In genomic region chrX:71468639-71469295, GRCm38 (mm10) we compare ENCODE assay signal across 16 mouse cellular contexts. TPM values are rescaled to one million over a fixed set of nuclear protein-coding genes. Genes with fewer than 3 reads are reported as not detected.
DNase-seq lines count a peak whose midpoint lies in the region; ATAC-seq and TF ChIP-seq lines count a peak whose summit lies in the region.
"Had no signal": no experiment of that assay in that cellular context is flagged by ENCODE, and none has a peak within 500 bp of the region (broad histone marks: within the 10 kb centered on the region; RNA-seq: fewer than 3 reads in every experiment).

No protein-coding gene starts in this region.

- no peak for TF ChIP-seq POLR2A in thymus, adult 2 months (IDR thresholded peaks at IDR 0.05; ENCODE audit: control insufficient read depth, extremely low read depth, insufficient read depth, low read length, poor library complexity)

- H3K4me3 ChIP-seq in liver, embryonic 12.5 days = no peak overlapping the region
- no peak overlapping the region for H3K4me3 ChIP-seq in thymus, adult 2 months (ENCODE audit: control insufficient read depth, insufficient read depth, low read length)
- H3K4me3 ChIP-seq in forebrain, embryonic 14.5 days (ENCODE audit: low read depth, low read length) = no peak overlapping the region
- H3K4me3 ChIP-seq: embryonic facial prominence, embryonic 15.5 days; hindbrain, embryonic 12.5 days; limb, embryonic 13.5 days; neural tube, embryonic 15.5 days had no signal

- H3K9ac ChIP-seq in liver, embryonic 12.5 days = no peak overlapping the region
- H3K9ac ChIP-seq in forebrain, embryonic 14.5 days (ENCODE audit: low read length) = no peak overlapping the region
- H3K9ac ChIP-seq: embryonic facial prominence, embryonic 15.5 days; forebrain, postnatal 0 days; hindbrain, embryonic 12.5 days; limb, embryonic 13.5 days; neural tube, embryonic 15.5 days had no signal

- H3K27ac ChIP-seq in liver, embryonic 12.5 days = peak overlapping the region; percentile 80
- H3K27ac ChIP-seq in thymus, adult 2 months (ENCODE audit: control insufficient read depth, insufficient read depth, low read length) = no peak overlapping the region
- no peak overlapping the region for H3K27ac ChIP-seq in forebrain, embryonic 14.5 days (ENCODE audit: low read depth, low read length)
- H3K27ac ChIP-seq: embryonic facial prominence, embryonic 15.5 days; hindbrain, embryonic 12.5 days; limb, embryonic 13.5 days; neural tube, embryonic 15.5 days had no signal

- H3K4me1 ChIP-seq in liver, embryonic 12.5 days = peaks cover 55% of the 10 kb centered on the region
- peaks cover 3% of the 10 kb centered on the region for H3K4me1 ChIP-seq in thymus, adult 2 months (replicated peaks; ENCODE audit: control insufficient read depth, insufficient read depth, low read length)
- no peaks in the 10 kb centered on the region for H3K4me1 ChIP-seq in forebrain, embryonic 14.5 days (ENCODE audit: control insufficient read depth, insufficient read depth, low read length)
- H3K4me1 ChIP-seq: embryonic facial prominence, embryonic 15.5 days; hindbrain, embryonic 12.5 days; limb, embryonic 13.5 days; neural tube, embryonic 15.5 days had no signal

- peak; percentile 81 for ATAC-seq in liver, embryonic 12.5 days
- ATAC-seq in forebrain, embryonic 14.5 days = no peak
- ATAC-seq: forebrain, postnatal 0 days had no signal

- H3K27me3 ChIP-seq in liver, embryonic 12.5 days (replicated peaks) = no peaks in the 10 kb centered on the region
- H3K27me3 ChIP-seq in thymus, adult 2 months (ENCODE audit: control insufficient read depth, insufficient read depth, low read length) = no peaks in the 10 kb centered on the region
- H3K27me3 ChIP-seq in forebrain, embryonic 14.5 days (replicated peaks; ENCODE audit: control insufficient read depth, insufficient read depth, low read length) = no peaks in the 10 kb centered on the region
- H3K27me3 ChIP-seq: embryonic facial prominence, embryonic 15.5 days; hindbrain, embryonic 12.5 days; limb, embryonic 13.5 days; neural tube, embryonic 15.5 days had no signal

- 58% methylated on average over 5 of the region's 5 CpGs for WGBS in liver, embryonic 12.5 days (ENCODE audit: insufficient replicate concordance)
- WGBS in thymus, adult 2 months = 16% methylated on average over 5 of the region's 5 CpGs
- 94% methylated on average over 5 of the region's 5 CpGs for WGBS in forebrain, embryonic 14.5 days

- TF ChIP-seq CTCF in thymus, adult 2 months (IDR thresholded peaks at IDR 0.05; ENCODE audit: borderline replicate concordance, control insufficient read depth, extremely low read depth, insufficient read depth, low read length, poor library complexity) = no peak

- no peak overlapping the region for H3K4me2 ChIP-seq in liver, embryonic 12.5 days
- H3K4me2 ChIP-seq in forebrain, embryonic 14.5 days (ENCODE audit: low read length) = no peak overlapping the region
- H3K4me2 ChIP-seq: embryonic facial prominence, embryonic 15.5 days; hindbrain, embryonic 12.5 days; limb, embryonic 13.5 days; neural tube, embryonic 15.5 days had no signal

- no peaks in the 10 kb centered on the region for H3K9me3 ChIP-seq in liver, embryonic 12.5 days (replicated peaks)
- H3K9me3 ChIP-seq in forebrain, embryonic 14.5 days (replicated peaks; ENCODE audit: control insufficient read depth, low read length) = no peaks in the 10 kb centered on the region
- H3K9me3 ChIP-seq: embryonic facial prominence, embryonic 15.5 days; hindbrain, embryonic 12.5 days; limb, embryonic 13.5 days; neural tube, embryonic 15.5 days had no signal

- H3K36me3 ChIP-seq in liver, embryonic 12.5 days = no peaks in the 10 kb centered on the region
- no peaks in the 10 kb centered on the region for H3K36me3 ChIP-seq in thymus, adult 2 months (ENCODE audit: control insufficient read depth, insufficient read depth, low read length)
- no peaks in the 10 kb centered on the region for H3K36me3 ChIP-seq in forebrain, embryonic 14.5 days (ENCODE audit: control insufficient read depth, insufficient read depth, low read length)
- H3K36me3 ChIP-seq: embryonic facial prominence, embryonic 15.5 days; hindbrain, embryonic 12.5 days; limb, embryonic 13.5 days; neural tube, embryonic 15.5 days had no signal

- DNase-seq in 3T3-L1 (ENCODE audit: low read depth, low spot score) = peak; percentile 38
- peak; percentile 12 for DNase-seq in T-cell, adult 2 months (ENCODE audit: low spot score)
- peak; percentile 32 for DNase-seq in thymus, adult 2 months
- no peak for DNase-seq in kidney, adult 11 months
- no peak for DNase-seq in B cell, adult 2 months
- no peak for DNase-seq in right cerebral cortex, postnatal 10 days (ENCODE audit: low spot score in 2 of 2)
- DNase-seq in forebrain, embryonic 14.5 days (ENCODE audit: low spot score) = no peak
- DNase-seq: adrenal gland, postnatal 25 days; forebrain, postnatal 0 days; lung, postnatal 36 days; right cerebral cortex, adult 18-20 months had no signal

RNA-seq across cellular contexts. Expression of gene Cd99l2, which starts 23.9 kb away (rescaled TPM):
- 13.8 and 14.9 TPM in 2 replicates for polyA plus RNA-seq in liver, embryonic 12.5 days (2016; fragmentation: Nextera tagmentation; extraction: Ambion mirVana)
- 11.4 and 13.8 TPM in 2 replicates for polyA plus RNA-seq in thymus, adult 2 months (2012; rRNA removed)
- 48.8 and 50.2 TPM in 2 replicates for polyA plus RNA-seq in forebrain, embryonic 14.5 days (2014; fragmentation: Nextera tagmentation; extraction: Ambion mirVana)

Comparison
In these comparisons a context has a peak if more than half of its experiments do, and no peak if none do; other contexts are left out.
1. DNase-seq: peak in 3T3-L1 (single experiment), T-cell, adult 2 months (single experiment) and thymus, adult 2 months (single experiment); none in kidney, adult 11 months (single experiment), B cell, adult 2 months (0 of 2), right cerebral cortex, postnatal 10 days (0 of 2) and forebrain, embryonic 14.5 days (single experiment).